Mouse (Mus musculus): ENCODE measurements around the gene Vwa1. TPM values are rescaled to one million over a fixed set of nuclear protein-coding genes. Genes with fewer than 3 reads are reported as not detected.
"Not testable (repeated sequence)": the region's sequence is repeated elsewhere in the genome, so short reads cannot be mapped to it uniquely, and the experiment has no call there.

Vwa1 gene
- polyA plus RNA-seq, 1 experiment, result 32.1 TPM

DNA sequence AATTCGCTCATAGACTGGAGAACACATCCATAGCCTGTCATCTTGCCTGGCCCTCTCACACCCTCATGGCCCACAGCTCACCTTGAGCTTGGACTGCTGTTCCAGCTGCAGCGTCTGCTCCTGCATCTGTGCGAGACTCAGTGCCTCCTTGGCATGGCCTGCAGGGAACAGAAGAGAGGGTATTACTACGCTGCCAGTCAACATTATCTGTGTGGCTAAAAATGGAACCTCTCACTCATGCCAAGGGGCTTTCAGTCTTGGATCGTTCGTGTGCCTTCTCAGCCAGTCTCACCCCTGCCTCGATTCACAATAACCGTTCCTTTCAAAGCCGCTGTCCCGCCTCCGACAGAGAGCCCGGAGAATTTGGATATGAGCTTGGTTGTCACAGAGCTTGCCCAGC, 17.5 kb downstream of the Vwa1 start:
- no peak overlapping the region for H3K4me3 ChIP-seq (ENCODE audit: insufficient read depth, low read length)
- no peak overlapping the region for H3K27ac ChIP-seq (ENCODE audit: insufficient read depth, low read length)
- H3K4me1 ChIP-seq (ENCODE audit: control insufficient read depth, insufficient read depth, low read length), result peaks cover 2% of the 10 kb centered on the region; the same call in 1 of the 2 replicates
- TF ChIP-seq CTCF (IDR thresholded peaks at IDR 0.05; ENCODE audit: extremely low read depth, insufficient read depth, low read length) (no peak), POLR2A (IDR thresholded peaks at IDR 0.05; ENCODE audit: extremely low read depth, insufficient read depth, low read length) (no peak)

DNA sequence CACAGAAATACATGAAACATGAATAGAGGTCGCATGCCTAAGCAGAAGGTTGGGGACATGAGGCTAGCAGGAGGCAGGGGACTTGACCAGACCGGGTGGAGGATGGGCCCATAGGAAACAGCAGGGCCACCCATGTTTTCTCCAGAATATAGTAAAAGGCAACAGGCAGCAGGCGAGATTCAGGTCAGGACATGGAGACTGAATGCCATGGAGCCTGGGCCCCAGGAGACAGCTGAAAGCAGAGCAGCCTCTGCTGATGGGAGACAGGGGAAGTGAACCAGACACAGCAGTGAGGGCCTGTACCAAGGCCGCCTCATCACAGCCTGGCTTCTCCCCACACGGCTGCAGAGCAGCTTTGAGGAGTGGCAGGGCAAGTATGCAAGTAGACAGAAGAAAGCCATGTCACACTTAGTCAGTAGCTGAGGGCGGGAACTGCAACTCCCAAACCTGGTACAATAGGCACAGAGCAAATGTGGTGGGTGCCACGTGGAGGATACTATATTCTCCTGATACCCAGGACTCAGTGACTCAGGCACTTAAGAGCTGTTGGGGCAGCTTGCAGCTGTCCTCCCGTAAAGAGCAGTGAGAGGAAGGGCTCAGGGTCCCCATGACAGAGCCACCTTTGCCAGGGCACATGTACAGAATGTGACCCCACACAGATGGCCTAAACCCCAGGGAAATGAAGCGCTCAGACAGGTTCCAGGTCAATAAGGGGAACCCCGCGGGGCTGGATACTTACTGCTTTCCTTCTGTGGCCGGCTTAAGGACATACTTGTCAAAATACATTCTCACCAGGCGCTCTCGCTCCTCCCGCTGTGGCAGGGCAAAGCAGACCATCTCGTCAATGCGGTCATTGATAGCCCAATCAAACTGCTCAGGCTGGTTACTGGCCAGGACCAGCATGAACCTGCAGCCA, 27.7 kb downstream of the Vwa1 start:
- TF ChIP-seq POLR2A (IDR thresholded peaks at IDR 0.05; ENCODE audit: extremely low read depth, insufficient read depth, low read length), result no peak
- TF ChIP-seq CTCF (IDR thresholded peaks at IDR 0.05; ENCODE audit: extremely low read depth, insufficient read depth, low read length), result no peak

DNA sequence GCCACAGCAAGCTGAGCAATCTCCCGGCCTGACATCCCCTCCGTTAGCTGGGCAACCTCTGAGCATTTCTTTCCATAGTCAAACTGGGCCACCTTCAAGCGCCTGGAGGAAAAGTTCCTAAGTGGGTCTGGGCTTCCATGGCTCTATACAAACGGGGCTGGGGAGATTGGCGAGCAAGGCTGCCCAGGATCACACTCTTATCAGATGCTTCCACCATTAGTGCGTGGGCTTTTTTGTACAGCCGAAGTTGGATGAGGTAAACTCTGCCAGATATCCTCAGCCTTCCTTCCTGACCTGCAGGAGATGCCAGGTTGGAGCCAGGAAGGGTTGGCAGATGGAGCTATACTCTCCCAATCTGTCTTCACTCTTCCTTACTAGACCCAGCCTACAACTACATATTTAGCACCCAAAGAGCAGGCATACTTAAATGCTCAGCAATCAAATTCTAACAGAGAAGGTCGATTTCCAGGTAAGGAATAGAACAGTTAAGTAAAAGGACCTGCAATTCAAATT, 28.4 kb downstream of the Vwa1 start:
- TF ChIP-seq CTCF (IDR thresholded peaks at IDR 0.05; ENCODE audit: extremely low read depth, insufficient read depth, low read length), result no peak
- no peak for TF ChIP-seq POLR2A (IDR thresholded peaks at IDR 0.05; ENCODE audit: extremely low read depth, insufficient read depth, low read length)
- Histone ChIP-seq H3K27ac (ENCODE audit: insufficient read depth, low read length) (no peak overlapping the region), H3K4me1 (ENCODE audit: control insufficient read depth, insufficient read depth, low read length) (no peaks in the 10 kb centered on the region), H3K4me3 (ENCODE audit: insufficient read depth, low read length) (no peak overlapping the region)

More for the DNA sequence above, 27.7 kb downstream of the Vwa1 start:
- Histone ChIP-seq H3K4me1 (ENCODE audit: control insufficient read depth, insufficient read depth, low read length) (no peaks in the 10 kb centered on the region), H3K4me3 (ENCODE audit: insufficient read depth, low read length) (no peak overlapping the region), H3K27ac (ENCODE audit: insufficient read depth, low read length) (peak overlapping the region; percentile 30; the same call in 1 of the 2 replicates)

DNA sequence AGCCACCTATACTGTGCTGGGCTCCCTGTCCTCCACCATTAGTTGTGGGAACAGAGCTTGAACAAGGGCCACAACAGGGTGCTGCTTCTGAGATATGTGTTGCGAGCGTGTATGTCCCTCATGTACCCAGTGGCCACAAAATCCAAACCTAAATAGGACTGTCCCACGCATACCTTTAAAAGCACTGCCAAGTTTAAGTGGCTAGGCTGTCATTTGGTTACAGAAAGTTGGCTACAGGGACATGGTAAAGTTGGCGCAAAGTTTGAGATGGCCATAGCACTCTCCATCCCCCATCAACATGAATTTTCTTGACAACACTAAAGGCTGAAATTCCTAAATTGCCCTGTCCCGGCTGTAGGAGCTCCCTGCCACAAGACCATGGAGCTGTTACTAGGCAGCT, 29.4 kb downstream of the Vwa1 start:
- Histone ChIP-seq H3K4me1 (ENCODE audit: control insufficient read depth, insufficient read depth, low read length) (no peaks in the 10 kb centered on the region), H3K27ac (ENCODE audit: insufficient read depth, low read length) (no peak overlapping the region), H3K4me3 (ENCODE audit: insufficient read depth, low read length) (no peak overlapping the region)
- no peak for TF ChIP-seq POLR2A (IDR thresholded peaks at IDR 0.05; ENCODE audit: extremely low read depth, insufficient read depth, low read length)
- TF ChIP-seq CTCF (IDR thresholded peaks at IDR 0.05; ENCODE audit: extremely low read depth, insufficient read depth, low read length), result no peak

DNA sequence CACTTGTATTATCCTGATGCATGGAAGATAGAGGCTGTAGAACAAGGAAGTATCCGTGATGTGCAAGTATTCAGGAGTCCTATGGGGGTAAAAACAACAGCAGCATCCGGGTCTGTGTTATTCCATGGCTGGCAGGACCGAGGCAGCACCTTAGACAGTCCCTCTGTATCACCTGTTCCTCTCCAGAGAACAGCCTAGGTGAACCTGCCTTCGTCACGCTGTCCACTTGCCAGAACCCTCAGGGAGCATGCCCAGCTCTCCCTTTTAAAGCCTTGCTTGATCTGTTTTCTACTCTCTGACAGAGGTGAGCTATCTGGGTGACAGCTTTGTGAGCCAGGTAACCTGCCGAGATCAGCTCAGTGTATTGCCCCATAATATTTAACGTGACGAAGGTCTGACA, 30.0 kb downstream of the Vwa1 start:
- TF ChIP-seq POLR2A (IDR thresholded peaks at IDR 0.05; ENCODE audit: extremely low read depth, insufficient read depth, low read length), result no peak
- no peak for TF ChIP-seq CTCF (IDR thresholded peaks at IDR 0.05; ENCODE audit: extremely low read depth, insufficient read depth, low read length)
- H3K27ac ChIP-seq (ENCODE audit: insufficient read depth, low read length), result no peak overlapping the region
- no peaks in the 10 kb centered on the region for H3K4me1 ChIP-seq (ENCODE audit: control insufficient read depth, insufficient read depth, low read length)
- H3K4me3 ChIP-seq (ENCODE audit: insufficient read depth, low read length), result no peak overlapping the region

DNA sequence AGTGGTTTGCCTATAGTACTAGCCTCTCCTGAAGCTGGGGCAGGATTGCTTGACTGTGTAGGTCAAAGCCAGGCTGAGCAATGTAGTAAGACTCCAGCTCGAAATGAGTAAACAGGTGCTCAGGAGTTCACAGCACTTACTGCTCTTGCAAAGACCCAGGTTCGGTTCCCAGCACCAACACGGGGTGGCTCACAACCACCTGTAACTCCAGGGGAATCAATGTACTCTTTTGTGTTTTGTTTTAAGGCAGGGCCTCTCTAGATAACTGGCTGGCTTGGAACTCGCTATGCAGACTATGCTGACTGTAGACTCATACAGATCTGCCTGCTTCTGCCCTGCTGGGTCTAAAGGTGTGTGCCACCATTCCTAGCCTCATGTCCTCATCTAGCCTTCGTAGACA, 31.8 kb downstream of the Vwa1 start:
- TF ChIP-seq CTCF (IDR thresholded peaks at IDR 0.05; ENCODE audit: extremely low read depth, insufficient read depth, low read length), result no peak
- no peak for TF ChIP-seq POLR2A (IDR thresholded peaks at IDR 0.05; ENCODE audit: extremely low read depth, insufficient read depth, low read length)
- H3K4me3 ChIP-seq (ENCODE audit: insufficient read depth, low read length), result no peak overlapping the region
- H3K27ac ChIP-seq (ENCODE audit: insufficient read depth, low read length), result no peak overlapping the region
- H3K4me1 ChIP-seq (ENCODE audit: control insufficient read depth, insufficient read depth, low read length), result peaks cover 6% of the 10 kb centered on the region

DNA sequence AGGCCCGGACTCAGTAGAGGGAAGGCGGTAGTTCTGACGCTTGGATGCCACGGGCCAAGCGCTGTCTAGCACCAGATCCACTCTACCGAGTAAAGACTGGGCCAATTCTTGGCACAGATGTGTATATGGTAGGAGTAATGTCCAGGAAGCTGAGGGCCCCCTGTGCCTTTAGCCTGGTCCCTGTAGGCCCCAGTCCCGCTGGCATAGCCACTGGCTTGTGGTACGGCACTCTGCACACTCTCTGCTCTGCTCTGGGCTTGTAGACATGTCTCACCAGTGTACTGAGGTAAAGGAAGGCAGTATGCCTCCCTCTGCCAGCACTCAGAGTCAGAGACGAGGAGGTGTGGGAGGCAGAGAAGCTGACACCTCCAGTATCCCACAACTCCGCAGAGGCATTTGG, 33.8 kb downstream of the Vwa1 start:
- H3K27ac ChIP-seq (ENCODE audit: insufficient read depth, low read length); H3K4me3 ChIP-seq (ENCODE audit: insufficient read depth, low read length): not testable (repeated sequence)
- 0 out of 2 replicates have a peak, but pooled peaks have one; percentile 7 for TF ChIP-seq POLR2A (IDR thresholded peaks at IDR 0.05; ENCODE audit: extremely low read depth, insufficient read depth, low read length)
- peaks cover 11% of the 10 kb centered on the region for H3K4me1 ChIP-seq (ENCODE audit: control insufficient read depth, insufficient read depth, low read length)

DNA sequence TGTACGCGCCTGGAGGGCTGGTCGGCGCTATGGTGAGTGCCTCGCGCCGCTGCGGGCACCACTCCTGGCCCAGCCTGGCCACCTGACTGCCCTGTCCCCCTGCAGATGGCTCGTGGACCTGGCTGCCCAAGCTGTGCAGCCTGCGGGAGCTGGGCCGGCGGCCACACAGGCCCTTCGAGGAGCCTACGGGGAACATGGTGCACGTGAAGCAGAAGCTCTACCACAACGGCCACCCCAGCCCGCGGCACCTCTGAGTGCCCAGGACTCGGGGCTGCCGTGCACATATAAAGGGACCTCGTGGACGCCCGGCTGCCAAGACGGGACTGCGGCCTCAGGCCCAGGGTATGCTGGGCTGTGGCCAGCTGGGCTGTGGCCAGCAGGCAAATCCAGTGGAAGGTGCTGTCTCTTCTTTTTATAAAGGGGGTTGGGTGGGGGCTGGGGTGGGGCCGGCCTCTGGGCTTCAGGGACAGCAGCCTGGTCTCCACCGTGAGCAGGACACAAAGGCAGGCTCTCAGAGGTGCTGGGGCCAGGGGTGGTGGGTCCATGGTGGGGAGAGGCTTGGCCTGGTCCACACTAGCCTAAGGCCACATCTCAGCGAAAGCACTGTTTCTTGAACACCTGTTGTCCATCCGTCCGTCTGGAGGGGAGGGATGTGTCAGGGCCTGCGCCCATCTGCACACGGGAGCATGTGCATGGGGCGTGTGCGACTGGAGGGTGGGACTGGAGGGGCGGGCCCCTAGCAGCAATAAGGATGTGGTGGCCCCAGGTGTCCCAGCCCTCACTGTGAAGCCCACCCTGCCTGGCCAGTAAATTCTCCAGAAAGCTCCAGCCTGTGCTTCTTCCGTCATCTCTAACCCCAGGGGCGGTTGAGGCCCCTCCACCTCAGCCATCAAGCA, 34.5 kb downstream of the Vwa1 start:
- TF ChIP-seq CTCF (IDR thresholded peaks at IDR 0.05; ENCODE audit: extremely low read depth, insufficient read depth, low read length), result no peak
- TF ChIP-seq POLR2A (IDR thresholded peaks at IDR 0.05; ENCODE audit: extremely low read depth, insufficient read depth, low read length), result peak; percentile 25; the same call in 1 of the 2 replicates
- H3K27ac ChIP-seq (ENCODE audit: insufficient read depth, low read length), result no peak overlapping the region

DNA sequence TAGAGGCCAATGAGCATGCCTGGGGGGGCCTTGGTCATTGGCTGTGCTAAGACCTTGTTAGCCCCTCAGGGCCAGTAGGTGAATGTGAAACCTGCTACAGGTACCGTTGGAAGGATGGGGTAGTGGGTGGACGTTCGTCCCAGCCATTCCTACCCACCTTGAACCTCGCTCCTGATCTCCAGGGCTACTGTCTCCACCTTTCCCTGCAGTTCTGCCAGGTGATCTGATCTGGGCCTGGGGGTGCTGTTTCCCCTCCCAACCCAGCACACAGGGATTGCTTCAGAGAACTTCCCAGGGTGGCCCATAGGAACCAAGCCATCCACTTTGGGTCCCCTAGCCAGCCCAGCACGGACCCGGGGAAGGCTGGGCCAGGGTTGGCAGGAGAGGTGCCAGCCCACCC, 35.3 kb downstream of the Vwa1 start:
- no peak for TF ChIP-seq POLR2A (IDR thresholded peaks at IDR 0.05; ENCODE audit: extremely low read depth, insufficient read depth, low read length)
- Histone ChIP-seq H3K4me1 (ENCODE audit: control insufficient read depth, insufficient read depth, low read length) (peaks cover 11% of the 10 kb centered on the region), H3K4me3 (ENCODE audit: insufficient read depth, low read length) (no peak overlapping the region), H3K27ac (ENCODE audit: insufficient read depth, low read length) (no peak overlapping the region)

More for the DNA sequence above, 34.5 kb downstream of the Vwa1 start:
- peaks cover 11% of the 10 kb centered on the region for H3K4me1 ChIP-seq (ENCODE audit: control insufficient read depth, insufficient read depth, low read length)
- no peak overlapping the region for H3K4me3 ChIP-seq (ENCODE audit: insufficient read depth, low read length)
